Mouse (Mus musculus) WW6 (cell line): ENCODE data around the gene Clcn3.
"Not testable (repeated sequence)": the region's sequence is repeated elsewhere in the genome, so short reads cannot be mapped to it uniquely, and the experiment has no call there.

ENCODE experiments used
- DNase-seq: peaks from one replicate; pipeline ENCODE4 v3.0.0-alpha.2; 2013; ENCODE audit warnings: low read depth, low spot score

Clcn3 gene

DNA sequence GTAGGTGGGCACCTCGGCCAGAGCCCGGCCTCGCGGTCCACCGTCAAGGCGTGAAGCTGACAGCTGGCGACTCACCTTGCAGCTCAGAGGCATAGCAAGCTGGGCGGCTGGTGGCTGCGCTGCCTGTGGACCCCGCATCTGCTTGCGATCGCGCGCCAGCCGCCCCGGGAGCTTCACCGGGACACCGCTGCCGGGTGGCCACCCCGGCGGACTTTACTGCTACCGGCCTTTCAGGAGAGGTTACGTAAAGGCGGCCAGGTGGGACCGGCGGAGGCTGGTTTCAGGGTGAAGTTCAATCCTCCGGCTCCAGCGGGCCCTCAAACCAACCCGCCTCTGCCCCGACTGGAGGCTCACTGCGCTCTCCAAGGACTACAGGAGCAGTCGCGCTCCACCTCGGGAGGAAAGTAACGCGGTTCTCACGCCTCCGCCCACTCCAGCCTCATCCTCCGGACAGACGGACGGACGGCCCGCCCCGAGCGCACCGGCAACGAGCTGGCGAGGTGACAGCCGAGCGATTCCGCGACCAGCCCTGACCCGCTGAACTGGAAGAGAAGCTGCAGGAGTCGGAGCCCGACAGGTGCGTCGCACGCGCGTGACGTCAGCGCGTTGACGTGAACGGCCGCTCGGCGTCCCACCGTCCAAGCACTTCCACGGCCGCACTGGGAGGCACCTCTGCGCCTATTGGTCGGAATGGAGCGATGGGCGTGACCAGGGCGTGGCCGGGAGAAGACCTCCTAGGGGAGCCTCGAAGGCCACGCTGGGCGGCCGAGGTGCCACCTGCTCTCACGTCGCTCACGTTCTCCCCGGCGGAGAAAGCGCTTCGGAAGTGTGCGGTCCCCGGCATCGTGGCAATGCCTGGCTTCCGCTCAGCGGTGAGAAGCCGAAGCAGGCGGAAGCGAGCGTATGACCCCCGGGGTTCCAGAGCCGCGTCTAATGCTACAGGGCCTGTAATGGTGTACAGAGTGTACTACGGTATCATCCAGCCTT is at the start of gene Clcn3:
Gene Clcn3, minus strand, starts transcription at position 600 of the 987 bp plus-strand sequence.
- DNase-seq: peak; percentile 99

DNA sequence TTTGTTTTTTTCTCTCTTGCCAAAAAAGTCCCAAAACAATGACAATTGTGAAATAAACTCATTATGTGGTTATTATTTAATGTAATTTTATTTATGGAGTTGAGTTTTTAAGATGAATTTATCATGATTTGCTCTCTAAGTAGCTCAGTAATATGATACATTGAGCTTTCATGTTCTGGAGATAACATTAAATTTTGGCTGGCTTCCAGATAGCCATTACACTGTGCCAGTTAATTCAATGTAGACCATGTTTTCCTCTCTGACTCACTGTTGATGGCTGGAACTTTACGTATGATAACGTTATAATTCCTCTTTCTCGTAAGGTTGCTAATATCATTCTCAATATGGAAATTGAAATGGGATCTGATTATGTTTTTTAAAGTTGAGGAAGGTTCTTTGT is 13.4 kb upstream of the Clcn3 start:
- DNase-seq: no peak

DNA sequence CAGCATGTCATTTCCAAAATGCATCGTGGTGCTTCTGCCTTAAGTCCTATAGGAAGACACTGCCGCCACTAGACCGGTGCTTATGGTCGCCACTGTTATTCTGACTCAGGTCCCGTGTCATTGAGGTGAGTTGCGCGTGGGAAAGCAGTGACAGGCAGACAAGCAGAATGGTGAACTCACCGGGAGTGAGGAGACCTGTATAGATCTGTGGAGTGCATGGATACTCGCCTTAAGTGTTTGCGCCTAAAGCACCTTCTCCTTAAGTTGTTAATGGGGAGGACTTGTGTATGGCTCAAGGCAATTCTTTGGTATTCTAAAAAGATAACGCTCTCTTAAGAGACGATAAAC is 10.5 kb upstream of the Clcn3 start:
- no peak for DNase-seq

DNA sequence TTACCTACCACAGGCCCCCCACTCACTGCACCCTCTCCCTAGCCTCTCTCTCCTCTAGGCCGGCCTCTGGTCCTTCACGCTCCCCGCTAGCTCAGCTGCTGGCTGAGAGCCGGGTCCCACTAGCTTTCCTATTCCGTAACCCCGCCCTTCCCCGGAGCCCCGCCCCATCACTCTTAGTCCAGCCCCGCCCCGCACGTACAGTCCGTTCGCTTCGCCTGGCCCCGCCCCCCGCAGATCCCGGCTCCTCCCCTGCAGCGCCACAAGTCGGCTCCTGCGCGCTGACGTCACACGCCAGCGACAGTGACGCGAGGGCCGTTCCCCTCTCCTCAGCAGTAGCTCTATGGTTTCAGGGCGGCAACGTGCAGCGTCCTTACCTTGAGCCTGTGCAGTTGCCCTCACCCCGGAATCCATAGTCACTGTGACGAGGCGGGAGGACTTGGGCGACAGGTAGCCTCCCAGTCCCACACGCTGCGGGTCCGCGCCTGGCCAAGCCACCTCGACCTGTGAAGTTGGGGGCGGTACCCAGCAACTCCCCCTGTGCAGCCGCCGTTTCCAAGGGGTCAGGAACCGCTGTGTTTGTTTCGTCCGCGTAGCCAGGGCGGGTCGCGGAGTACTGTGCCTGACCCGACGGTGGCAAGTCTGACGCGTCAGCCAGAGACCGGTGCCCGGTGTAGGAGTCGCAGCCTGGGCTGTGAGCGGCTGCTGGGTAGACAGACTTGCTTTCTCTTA is 10.0 kb upstream of the Clcn3 start, which contains the start of gene Nek1:
Gene Nek1, plus strand, starts transcription at position 286 of the 729 bp plus-strand sequence.
- DNase-seq: peak; percentile 98

DNA sequence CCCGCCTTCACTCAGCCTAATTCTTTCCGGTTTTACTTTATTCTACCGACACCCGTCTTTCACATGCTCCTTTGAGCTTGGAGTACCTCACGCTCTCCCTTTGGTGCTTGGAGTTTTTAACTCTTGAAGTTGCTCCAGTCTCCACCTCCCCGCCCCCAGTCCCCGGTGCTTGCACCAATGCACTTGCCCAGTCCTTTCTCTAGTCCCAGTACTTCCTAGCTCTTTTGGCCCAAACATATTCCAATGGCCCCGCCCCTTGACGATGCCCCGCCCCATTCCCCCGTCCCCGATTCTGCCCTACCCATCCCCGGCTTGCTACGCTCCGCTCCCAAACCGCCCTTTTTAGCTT is 9.4 kb upstream of the Clcn3 start:
- peak; percentile 63 for DNase-seq

DNA sequence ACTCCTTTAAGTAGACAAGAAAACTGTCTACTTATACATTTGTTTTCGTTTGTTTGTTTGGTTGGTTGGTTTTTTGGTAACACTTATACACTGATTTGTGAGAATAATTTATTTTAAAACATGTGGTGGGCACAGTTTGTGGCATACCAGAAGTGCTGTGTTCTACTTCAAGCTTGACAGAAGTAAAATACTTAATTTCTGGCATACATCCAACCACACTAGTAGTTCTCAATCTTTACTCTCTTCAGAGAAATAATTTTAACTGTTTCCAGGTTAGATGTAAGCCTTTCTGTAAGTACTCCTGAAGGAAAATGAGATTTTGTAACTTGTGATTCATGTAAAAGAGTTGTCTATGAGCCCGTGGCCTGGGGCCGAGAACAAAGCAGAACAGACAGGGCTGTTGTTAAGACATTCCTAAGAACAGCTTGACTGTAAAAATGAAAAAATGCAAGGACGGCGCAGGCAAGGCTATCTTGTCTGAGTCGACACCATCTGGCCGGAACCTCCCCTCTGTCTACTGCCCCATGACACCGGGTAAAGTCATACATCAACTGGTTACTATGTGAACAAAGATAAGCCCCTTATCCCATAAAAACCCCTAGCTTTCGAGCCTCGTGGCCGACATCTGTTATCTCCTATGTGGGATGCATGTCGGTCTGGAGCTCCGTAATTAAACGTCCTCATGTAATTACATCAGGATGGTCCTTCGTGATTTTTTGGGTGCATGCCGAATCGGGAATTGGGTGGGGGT is 1.3 kb upstream of the Clcn3 start:
- not testable (repeated sequence) for DNase-seq

DNA sequence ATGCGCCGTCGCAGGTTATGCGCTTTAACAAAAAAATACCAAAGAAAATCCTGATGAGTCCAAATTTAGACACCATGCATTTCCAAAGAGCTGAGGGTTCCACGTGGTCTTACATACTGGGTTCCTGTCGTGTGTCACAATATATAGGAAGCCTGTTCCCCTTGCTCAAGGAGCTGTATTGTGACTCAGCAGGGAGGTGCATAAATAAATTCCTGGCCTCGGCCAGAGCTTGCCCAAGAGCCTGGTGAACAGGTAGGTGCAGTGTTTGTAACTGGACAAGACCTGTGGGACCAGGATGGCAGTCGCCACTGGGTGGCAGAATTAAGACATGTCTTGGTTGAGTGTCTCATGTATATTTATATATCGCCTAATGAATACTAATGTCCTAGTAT is 584 bp upstream of the Clcn3 start:
- no peak for DNase-seq

DNA sequence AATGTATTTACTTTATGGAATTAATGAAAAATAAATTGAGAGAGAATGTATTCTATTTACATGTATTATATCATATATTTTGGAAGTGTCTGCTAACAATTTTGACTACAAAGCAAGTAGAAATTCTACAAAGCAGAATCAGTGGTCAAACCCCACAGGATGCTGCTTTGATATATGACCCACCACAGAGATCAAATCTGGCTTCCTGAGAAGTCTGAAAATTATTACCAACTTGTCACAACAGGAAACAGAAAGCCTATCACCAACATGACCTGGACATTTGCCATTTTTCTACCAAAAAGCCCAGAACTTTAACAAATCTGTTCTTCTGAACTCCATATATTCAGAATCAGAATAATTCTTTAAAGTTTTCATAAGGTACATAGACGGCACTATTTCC is 1.7 kb downstream of the Clcn3 start:
- no peak for DNase-seq

DNA sequence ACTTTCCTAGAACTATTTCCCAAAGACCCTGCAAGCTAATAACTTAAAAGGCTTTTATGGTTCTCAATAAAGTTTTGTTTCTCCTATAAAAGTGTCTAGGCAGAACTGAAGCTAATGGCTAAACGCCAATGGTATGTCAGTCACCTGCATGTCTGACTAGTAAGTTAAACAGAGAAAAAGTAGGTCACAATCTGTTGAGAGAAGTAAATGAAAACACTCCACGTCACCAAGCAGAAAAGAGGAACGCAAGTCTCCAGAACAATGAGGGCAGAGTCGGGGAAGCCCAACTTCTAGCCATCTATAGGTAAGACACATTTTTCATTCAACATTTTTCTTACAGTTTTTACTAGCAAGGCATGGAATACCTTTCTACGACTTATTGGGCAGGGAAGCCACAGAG is 4.6 kb downstream of the Clcn3 start:
- no peak for DNase-seq

DNA sequence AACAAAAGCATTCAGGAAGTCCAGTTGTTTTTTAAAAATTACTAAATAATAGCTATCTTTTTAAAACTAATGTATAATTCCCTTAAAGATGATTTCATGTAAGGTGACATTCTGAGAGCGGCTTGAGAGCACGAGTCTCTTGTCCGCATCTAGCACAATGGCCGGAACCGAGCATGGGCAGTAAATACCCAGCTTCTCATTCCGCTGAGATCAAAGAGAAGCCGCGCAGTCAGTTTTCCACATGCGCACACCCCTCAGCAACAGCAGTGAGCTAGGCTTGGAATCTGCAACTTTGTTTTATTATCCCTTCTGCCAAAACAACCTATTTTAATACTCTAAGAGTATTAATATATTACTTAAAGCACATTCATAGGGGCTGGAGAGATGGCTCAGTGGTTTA is 6.3 kb downstream of the Clcn3 start:
- DNase-seq: no peak

DNA sequence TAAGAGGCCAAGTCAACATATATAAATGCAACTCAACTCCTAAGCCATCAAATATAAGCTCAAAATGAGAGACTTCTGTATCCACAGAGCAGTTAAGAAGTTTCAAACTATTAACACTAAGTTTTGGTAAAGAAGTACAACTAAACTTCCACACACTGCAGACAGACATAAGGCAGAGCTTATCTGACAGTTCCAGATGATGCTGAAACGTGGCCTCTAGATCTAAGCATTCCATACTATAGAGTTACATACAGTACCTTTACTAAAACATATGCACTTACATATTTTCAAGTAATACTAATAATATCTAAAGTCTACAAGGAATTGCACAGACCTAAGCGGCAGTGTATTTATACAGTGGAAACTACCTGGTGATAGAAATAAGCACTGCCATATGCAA is 8.3 kb downstream of the Clcn3 start:
- no peak for DNase-seq

DNA sequence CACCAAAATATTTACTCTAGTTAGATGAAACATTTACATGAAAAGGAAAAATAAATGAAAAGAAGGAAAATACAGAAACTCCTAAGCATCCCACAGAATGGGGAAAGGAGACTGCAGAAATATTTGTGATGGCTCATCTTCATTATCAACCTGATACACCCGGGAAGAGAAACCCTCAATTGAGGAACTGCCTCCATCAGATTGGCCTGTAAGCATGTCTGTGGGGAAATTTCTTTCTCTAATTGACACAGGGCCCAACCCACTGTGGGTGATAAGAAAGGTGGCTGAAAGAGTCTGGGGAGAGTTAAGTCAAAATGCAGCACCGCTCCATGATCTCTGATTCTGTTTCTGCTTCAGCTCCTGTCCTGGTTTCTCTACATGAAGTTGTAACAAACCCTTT is 9.7 kb downstream of the Clcn3 start:
- no peak for DNase-seq

DNA sequence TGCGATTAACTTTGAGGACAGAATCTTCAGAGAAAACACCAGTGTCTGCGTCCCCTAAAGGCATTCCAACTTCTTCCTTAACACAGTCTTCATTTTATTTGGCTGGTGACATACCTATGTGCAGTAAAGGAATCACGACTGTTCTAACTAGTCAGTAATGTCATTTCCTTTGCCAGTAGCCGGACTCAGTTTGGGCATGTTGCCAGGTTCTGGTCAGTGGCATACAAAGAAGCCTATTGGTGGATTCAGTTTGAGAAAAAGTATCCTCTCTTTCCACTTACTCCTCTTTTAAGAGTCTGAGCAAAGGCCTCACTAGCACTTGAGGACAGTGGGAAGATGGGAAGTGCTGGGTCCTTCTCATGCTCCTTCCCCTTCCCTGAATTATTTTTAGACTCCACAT is 11.3 kb downstream of the Clcn3 start:
- no peak for DNase-seq

DNA sequence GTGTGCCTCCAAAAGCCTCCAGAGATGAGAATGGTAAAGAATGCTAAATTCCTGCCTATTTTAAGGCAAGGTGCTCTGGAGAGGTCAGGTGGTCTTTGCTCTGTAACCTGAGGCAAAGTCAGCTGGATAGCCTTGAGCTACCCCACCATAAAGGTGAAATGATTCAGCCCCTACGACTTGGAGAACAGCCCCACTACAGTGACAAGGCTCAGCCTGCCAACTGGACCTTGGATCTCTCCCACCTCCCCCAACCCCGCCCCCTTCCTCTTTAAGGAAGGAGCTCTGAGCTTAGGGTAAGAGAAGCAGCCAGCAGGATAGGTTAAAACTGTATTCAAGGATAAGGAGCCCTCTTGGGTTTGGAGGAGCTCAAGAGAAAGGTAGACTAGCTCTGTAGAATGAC is 14.0 kb downstream of the Clcn3 start:
- no peak for DNase-seq

DNA sequence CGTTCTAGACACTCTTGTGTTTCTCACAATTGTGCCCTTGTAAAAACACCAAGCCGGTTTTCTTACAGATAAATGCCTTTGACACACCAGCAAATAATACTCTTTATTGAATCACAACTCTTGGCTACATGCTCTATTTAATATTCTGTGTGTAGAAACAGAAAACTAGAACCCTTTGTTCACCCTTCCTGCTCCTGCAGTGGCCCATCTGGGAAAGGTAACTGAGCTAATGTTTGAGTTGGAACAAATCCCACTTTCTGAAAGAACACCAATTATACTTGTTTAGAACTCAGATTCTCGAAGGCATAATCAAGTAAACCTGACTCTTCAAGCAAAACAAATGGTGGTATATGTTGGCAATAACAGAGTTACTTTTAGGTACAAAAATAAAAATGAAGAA is 17.4 kb downstream of the Clcn3 start:
- DNase-seq: no peak

DNA sequence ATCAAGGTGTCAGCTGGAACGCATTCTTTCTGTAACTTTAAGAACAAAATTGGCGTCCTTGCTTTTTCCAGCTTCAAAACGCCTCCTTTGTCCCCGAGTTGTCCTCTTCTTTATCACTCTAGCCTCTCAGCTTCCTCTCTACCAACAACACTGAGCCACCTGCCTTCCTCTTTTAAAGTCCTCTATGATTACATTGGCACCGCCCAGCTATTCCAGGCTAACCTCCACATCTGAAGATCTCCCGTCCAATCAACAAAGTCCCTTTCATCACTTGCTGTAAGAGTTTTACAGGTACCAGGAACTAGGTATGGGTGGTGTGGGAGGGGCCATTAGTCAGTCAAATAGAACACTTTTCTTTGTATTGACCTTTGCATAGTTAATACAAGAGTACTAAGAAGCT is 17.8 kb downstream of the Clcn3 start:
- DNase-seq: no peak

DNA sequence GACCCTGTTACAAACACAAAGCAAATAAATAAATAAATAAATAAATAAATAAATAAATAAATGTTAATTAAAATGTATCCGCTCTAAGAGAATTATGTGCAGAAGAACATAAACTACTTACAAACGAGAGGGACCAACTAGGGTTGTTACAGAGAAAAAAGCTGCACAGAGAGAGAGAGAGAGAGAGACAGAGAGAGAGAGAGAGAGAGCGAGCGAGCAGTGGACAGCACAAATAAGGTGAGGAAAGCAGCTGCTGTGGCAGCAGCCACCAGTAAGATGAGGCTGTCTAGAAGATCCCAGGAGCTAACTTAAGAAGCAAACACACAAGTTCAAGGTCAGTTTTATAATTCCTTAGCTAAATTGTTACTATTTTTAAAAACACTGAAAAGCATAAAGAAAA is 18.6 kb downstream of the Clcn3 start:
- no peak for DNase-seq

DNA sequence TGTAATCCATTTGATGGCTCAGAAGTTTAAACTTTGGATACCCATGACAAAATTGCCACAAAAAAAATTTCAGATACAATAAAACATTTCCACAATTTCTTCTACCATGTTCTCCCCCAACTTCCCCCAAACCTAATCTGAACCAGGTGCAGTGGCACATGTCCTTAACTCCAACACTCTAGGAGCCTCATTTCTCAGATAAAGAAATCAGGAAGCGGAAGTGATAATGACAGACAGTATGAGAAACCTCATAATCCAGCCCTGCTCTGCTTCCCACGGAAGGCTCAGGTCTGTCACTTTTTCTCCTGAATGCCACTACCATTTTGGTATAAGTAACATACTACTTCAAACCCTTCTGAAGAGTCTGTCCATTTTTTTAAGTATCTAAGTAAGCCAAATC is 19.2 kb downstream of the Clcn3 start:
- DNase-seq: no peak

DNA sequence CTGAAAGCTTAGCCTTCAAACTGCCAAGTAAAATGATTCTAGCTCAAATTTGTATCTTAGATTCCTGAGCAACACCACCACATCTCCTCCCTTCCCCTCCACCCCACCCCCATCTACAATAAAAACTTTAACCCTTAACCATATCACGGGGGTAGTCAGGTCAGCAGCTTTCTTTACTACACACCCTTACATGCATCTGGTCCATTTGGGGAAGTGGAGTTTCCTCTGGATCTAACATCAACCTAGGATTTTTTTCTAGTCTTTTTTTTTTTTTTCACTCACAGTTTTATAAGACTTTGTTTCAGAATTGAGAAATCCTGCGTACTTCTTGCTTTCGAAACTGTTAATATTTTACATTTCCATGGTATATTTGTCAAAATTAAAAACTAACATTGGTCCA is 20.3 kb downstream of the Clcn3 start:
- DNase-seq: no peak

DNA sequence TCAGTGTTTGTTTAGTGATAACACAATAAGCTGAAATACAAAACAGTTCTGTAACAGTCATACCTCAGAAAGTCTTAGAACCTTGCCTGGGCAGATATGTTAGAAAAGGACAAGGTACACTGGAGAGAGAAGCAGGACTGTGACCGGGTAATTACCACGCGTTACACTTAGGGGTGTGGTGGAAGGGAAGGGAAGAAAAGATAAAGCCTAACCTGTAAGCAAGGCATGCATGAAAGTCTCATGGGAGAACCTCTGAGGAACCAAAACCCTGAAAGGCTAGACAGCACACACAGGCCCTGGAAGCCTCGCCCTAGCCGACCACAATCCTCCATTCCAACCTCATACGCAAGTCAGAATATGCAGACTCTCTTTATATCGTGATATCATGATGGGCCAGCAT is 26.3 kb downstream of the Clcn3 start:
- no peak for DNase-seq

DNA sequence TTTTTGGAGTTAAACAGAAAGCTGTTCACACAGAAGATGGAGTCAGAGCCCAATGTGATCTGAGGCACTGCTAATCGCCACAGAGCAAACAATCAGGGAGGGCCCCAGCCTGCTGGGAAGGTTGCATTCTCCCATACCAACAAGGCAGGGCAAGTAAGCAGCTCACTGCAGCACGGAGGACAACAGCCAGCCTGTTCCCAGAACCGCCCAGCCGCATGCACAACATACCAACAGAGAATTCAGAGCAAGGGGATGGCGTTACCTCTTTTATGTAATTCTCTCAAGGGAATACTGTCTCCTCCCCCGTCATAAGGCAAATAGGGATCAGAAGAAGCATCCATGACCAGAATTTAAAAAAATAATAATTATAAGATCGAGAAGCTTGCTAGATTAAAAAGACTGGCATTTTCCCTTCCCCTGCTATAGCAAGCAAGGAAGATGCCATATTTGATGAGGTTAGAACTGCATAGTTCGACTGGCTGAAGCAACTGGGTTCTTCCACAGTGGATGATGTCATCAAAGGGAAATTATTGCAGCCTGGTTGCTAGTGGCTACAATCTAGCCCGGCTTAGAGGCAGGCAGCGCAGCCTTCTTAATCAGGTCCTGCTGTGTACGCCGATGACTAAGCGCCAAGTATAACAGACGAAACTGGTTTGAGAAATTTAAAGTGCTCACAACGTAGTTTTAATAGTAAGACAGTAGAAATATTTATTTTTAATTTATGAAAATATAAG is 28.7 kb downstream of the Clcn3 start:
- no peak for DNase-seq

DNA sequence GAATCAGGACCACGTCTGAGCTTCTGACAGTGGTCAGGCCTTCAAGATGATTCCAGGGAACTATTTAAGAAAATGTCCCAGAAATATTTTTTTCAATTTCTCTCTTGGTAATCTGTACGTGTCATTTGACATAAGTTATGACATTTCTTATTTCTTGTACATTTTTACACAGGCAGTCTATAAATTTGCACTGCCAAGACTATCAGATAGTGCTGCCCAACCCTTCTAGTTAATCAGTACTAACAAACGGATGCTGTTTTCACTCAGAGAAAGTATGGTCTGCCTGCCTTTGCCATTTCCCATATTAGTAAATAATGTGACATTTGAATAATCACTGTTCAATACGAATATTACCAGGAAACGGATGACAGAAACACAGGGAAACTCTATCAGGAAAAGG is 30.3 kb downstream of the Clcn3 start:
- no peak for DNase-seq
